Mouse (Mus musculus): Measurements from ENCODE around the gene Cntf. TPM values are rescaled to one million over a fixed set of nuclear protein-coding genes. Genes with fewer than 3 reads are reported as not detected.

Cntf gene
- polyA plus RNA-seq (2012; rRNA removed), result 2.5 and 3.0 TPM in 2 replicates

DNA sequence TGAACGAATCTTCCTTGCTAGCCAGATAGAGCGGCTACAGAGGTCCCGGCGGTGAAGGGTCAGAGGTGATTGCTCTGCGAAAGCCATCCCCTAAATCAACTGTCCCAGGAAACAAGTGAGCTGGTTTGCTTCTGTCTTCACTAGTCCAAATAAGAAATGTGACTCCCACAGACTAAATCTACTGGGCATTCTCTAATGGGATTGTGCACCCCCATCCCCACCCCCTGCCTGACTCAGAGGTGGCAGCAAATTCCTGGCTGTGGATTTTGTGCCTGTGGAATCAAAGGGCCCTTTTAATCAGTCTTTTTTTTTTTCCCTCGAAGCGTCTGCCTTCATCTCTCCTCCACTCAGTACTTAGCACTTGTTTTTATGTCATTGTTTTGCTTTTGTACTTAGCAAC lies at the start of gene Cntf:
Cntf (minus strand) TSS at position 325 of the 400 bp plus-strand sequence.
- DNase-seq, result no peak
- no peak within 1 kb of the TSS for H3K27ac ChIP-seq (ENCODE audit: control insufficient read depth, insufficient read depth, low read length)
- TF ChIP-seq CTCF (IDR thresholded peaks at IDR 0.05; ENCODE audit: borderline replicate concordance, control insufficient read depth, extremely low read depth, insufficient read depth, low read length, poor library complexity) (no peak), POLR2A (IDR thresholded peaks at IDR 0.05; ENCODE audit: control insufficient read depth, extremely low read depth, insufficient read depth, low read length, poor library complexity) (no peak)
- peaks cover 45% of the 10 kb centered on the region for H3K36me3 ChIP-seq (ENCODE audit: control insufficient read depth, insufficient read depth, low read length)
- WGBS, result 95% methylated on average over 7 of the region's 7 CpGs
- H3K27me3 ChIP-seq (ENCODE audit: control insufficient read depth, insufficient read depth, low read length), result no peaks in the 10 kb centered on the region
- no peak within 1 kb of the TSS for H3K4me3 ChIP-seq (ENCODE audit: control insufficient read depth, insufficient read depth, low read length)
- no peaks in the 10 kb centered on the region for H3K4me1 ChIP-seq (replicated peaks; ENCODE audit: control insufficient read depth, insufficient read depth, low read length)

DNA sequence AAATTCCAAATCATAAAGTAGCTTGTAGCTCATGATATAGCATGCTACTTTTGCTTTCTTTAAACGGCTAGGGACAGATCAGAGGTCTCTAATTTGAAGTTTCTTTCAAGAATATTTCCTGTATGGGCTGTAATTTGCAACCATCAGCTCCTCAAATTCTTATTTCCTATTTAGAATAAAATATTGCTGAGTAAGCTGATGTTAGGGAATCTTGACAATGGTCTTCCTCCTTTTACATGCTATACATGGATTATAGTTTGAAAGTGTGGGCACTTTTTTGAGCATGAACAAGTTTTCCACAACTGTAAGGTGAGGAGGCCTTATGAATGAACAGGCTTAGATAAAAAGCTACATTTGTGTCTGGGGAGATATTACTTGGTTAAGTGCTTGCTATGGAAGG lies 48.5 kb upstream of the Cntf start:
- H3K27ac ChIP-seq (ENCODE audit: control insufficient read depth, insufficient read depth, low read length), result no peak overlapping the region
- H3K27me3 ChIP-seq (ENCODE audit: control insufficient read depth, insufficient read depth, low read length), result no peaks in the 10 kb centered on the region
- TF ChIP-seq POLR2A (IDR thresholded peaks at IDR 0.05; ENCODE audit: control insufficient read depth, extremely low read depth, insufficient read depth, low read length, poor library complexity) (no peak), CTCF (IDR thresholded peaks at IDR 0.05; ENCODE audit: borderline replicate concordance, control insufficient read depth, extremely low read depth, insufficient read depth, low read length, poor library complexity) (no peak)
- no peak overlapping the region for H3K4me3 ChIP-seq (ENCODE audit: control insufficient read depth, insufficient read depth, low read length)
- 80% methylated on average over 1 of the region's 1 CpGs for WGBS
- H3K4me1 ChIP-seq (replicated peaks; ENCODE audit: control insufficient read depth, insufficient read depth, low read length), result peaks cover 2% of the 10 kb centered on the region; the same call in 1 of the 2 replicates
- DNase-seq, result no peak
- no peaks in the 10 kb centered on the region for H3K36me3 ChIP-seq (ENCODE audit: control insufficient read depth, insufficient read depth, low read length)

DNA sequence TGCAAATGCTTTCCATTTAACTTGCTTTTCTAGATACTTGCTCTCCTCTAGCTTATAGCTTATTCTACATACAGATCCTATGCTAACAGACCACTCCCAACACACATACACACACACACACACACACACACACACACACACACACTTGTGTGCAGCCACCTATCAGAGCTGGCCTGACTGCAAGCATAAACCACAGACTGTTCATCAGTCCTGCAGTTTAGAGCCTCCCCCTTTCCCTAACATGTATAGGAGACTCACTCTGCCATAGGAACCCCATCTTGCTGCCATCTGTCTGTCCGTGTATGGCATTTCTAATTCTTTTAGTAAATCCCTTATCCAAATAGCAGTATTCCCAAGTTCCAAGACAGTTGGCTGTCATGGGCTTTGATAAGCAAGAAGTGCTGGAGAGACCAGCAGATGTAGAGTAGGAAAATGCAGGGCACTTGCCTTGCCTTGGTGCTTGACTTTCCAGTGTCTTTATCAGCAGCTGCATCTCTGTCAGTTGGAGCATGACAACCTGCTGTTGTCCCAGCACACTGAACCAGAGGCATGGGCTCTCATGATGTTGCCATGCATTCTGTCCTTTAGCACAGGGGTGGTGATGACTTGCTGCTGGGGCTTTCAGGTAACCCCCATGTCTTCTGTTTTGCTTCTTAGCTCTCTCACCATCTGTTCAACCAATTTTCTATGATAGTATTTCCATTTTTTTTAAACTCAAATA lies 47.4 kb upstream of the Cntf start:
- Histone ChIP-seq H3K4me3 (ENCODE audit: control insufficient read depth, insufficient read depth, low read length) (no peak overlapping the region), H3K4me1 (replicated peaks; ENCODE audit: control insufficient read depth, insufficient read depth, low read length) (peaks cover 5% of the 10 kb centered on the region), H3K27ac (ENCODE audit: control insufficient read depth, insufficient read depth, low read length) (no peak overlapping the region), H3K36me3 (ENCODE audit: control insufficient read depth, insufficient read depth, low read length) (no peaks in the 10 kb centered on the region), H3K27me3 (ENCODE audit: control insufficient read depth, insufficient read depth, low read length) (no peaks in the 10 kb centered on the region)
- DNase-seq, result no peak
- whole genome bisulfite sequencing, result 70% methylated on average over 1 of the region's 1 CpGs
- no peak for TF ChIP-seq CTCF (IDR thresholded peaks at IDR 0.05; ENCODE audit: borderline replicate concordance, control insufficient read depth, extremely low read depth, insufficient read depth, low read length, poor library complexity)
- TF ChIP-seq POLR2A (IDR thresholded peaks at IDR 0.05; ENCODE audit: control insufficient read depth, extremely low read depth, insufficient read depth, low read length, poor library complexity), result no peak

DNA sequence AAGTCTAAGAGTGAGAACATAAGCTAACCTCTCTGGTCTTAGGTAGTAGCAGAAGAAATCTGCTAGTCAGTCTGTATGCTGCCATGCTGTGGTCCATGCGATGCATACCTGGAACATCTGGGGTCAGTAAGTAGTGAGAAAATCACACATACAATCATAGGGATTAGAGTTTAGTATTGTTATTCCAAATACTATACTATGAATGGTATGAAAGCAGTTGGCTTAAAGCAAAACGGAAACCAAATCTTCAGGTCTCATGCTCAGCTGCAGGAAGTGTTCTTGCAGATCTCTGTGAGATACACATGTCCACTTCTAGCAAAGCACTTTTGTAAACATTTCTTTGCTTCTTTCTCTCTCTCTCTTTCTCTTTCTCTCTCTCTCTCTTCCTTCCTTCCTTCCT lies 40.8 kb upstream of the Cntf start:
- Histone ChIP-seq H3K27ac (ENCODE audit: control insufficient read depth, insufficient read depth, low read length) (no peak overlapping the region; the same call in 1 of the 2 replicates), H3K27me3 (ENCODE audit: control insufficient read depth, insufficient read depth, low read length) (no peaks in the 10 kb centered on the region), H3K4me3 (ENCODE audit: control insufficient read depth, insufficient read depth, low read length) (no peak overlapping the region), H3K4me1 (replicated peaks; ENCODE audit: control insufficient read depth, insufficient read depth, low read length) (peaks cover 2% of the 10 kb centered on the region), H3K36me3 (ENCODE audit: control insufficient read depth, insufficient read depth, low read length) (no peaks in the 10 kb centered on the region)
- DNase-seq, result no peak
- WGBS, result 33% methylated on average over 2 of the region's 2 CpGs
- no peak for TF ChIP-seq CTCF (IDR thresholded peaks at IDR 0.05; ENCODE audit: borderline replicate concordance, control insufficient read depth, extremely low read depth, insufficient read depth, low read length, poor library complexity)

DNA sequence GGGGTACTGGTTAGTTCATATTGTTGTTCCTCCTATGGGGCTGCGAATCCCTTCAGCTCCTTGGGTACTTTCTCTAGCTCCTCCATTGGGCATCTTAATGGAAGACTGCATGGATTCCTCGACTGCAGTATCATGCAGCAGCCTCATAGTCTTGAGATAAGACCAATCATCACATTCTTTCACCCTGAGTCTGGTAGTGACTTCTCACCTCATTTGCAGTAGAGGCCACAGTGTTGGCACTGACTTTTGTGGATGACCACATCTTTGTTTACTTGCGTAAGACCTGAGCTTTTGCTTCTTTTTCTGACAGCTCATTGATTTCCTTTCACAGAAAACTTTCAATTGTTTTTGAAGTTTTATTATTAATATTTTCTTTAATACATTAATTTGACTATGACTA lies 40.3 kb upstream of the Cntf start:
- WGBS, result 93% methylated on average over 3 of the region's 3 CpGs
- peaks cover 3% of the 10 kb centered on the region for H3K4me1 ChIP-seq (replicated peaks; ENCODE audit: control insufficient read depth, insufficient read depth, low read length)
- TF ChIP-seq POLR2A (IDR thresholded peaks at IDR 0.05; ENCODE audit: control insufficient read depth, extremely low read depth, insufficient read depth, low read length, poor library complexity) (no peak), CTCF (IDR thresholded peaks at IDR 0.05; ENCODE audit: borderline replicate concordance, control insufficient read depth, extremely low read depth, insufficient read depth, low read length, poor library complexity) (no peak)
- H3K4me3 ChIP-seq (ENCODE audit: control insufficient read depth, insufficient read depth, low read length), result no peak overlapping the region
- no peak overlapping the region; the same call in 1 of the 2 replicates for H3K27ac ChIP-seq (ENCODE audit: control insufficient read depth, insufficient read depth, low read length)
- no peaks in the 10 kb centered on the region for H3K36me3 ChIP-seq (ENCODE audit: control insufficient read depth, insufficient read depth, low read length)
- no peaks in the 10 kb centered on the region for H3K27me3 ChIP-seq (ENCODE audit: control insufficient read depth, insufficient read depth, low read length)
- no peak for DNase-seq

DNA sequence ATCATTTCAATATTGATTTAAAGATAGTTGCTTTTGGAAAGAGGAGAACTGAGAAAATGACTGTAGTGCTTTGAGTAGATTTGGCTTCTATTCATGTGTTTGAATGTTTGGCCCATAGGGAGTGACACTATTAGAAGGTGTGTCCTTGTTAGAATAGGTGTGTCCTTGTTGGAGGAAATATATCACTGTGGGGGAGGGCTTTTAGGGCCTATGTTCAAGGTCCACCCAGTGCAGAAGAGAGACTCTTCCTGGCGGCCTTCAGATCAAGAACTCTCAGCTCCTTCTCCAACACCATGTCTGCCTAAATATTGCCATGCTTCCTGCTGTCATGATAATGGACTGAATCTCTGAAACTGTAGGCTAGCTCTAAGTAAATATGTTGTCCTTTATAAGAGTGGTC lies 38.8 kb upstream of the Cntf start:
- peaks cover 5% of the 10 kb centered on the region for H3K4me1 ChIP-seq (replicated peaks; ENCODE audit: control insufficient read depth, insufficient read depth, low read length)
- TF ChIP-seq POLR2A (IDR thresholded peaks at IDR 0.05; ENCODE audit: control insufficient read depth, extremely low read depth, insufficient read depth, low read length, poor library complexity) (no peak), CTCF (IDR thresholded peaks at IDR 0.05; ENCODE audit: borderline replicate concordance, control insufficient read depth, extremely low read depth, insufficient read depth, low read length, poor library complexity) (no peak)
- no peak overlapping the region for H3K4me3 ChIP-seq (ENCODE audit: control insufficient read depth, insufficient read depth, low read length)
- WGBS, result 88% methylated on average over 1 of the region's 1 CpGs
- no peak overlapping the region for H3K27ac ChIP-seq (ENCODE audit: control insufficient read depth, insufficient read depth, low read length)
- no peaks in the 10 kb centered on the region for H3K27me3 ChIP-seq (ENCODE audit: control insufficient read depth, insufficient read depth, low read length)
- no peaks in the 10 kb centered on the region for H3K36me3 ChIP-seq (ENCODE audit: control insufficient read depth, insufficient read depth, low read length)
- DNase-seq, result no peak

DNA sequence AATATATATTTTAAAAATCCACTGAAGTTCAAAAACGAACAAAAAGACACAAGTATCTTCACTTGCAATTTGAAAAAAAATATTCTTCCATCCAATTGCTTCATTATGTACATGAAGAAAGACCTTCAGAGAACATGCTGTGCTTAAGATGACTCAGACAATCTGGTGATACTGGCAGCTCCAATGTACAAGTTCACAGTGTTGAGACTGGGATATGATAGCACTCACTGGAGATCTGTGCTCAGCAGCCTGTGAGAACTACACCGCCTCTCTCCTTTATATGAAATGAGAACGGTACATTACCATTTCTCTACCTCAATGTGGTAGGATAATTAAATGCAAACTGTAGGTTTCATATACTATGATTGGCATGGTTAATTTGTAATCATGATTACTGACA lies 37.4 kb upstream of the Cntf start:
- DNase-seq, result no peak
- Histone ChIP-seq H3K4me3 (ENCODE audit: control insufficient read depth, insufficient read depth, low read length) (no peak overlapping the region), H3K4me1 (replicated peaks; ENCODE audit: control insufficient read depth, insufficient read depth, low read length) (peaks cover 2% of the 10 kb centered on the region), H3K27ac (ENCODE audit: control insufficient read depth, insufficient read depth, low read length) (no peak overlapping the region), H3K27me3 (ENCODE audit: control insufficient read depth, insufficient read depth, low read length) (no peaks in the 10 kb centered on the region), H3K36me3 (ENCODE audit: control insufficient read depth, insufficient read depth, low read length) (no peaks in the 10 kb centered on the region)
- 95% methylated on average over 3 of the region's 3 CpGs for WGBS
- no peak for TF ChIP-seq CTCF (IDR thresholded peaks at IDR 0.05; ENCODE audit: borderline replicate concordance, control insufficient read depth, extremely low read depth, insufficient read depth, low read length, poor library complexity)
- TF ChIP-seq POLR2A (IDR thresholded peaks at IDR 0.05; ENCODE audit: control insufficient read depth, extremely low read depth, insufficient read depth, low read length, poor library complexity), result no peak

Measured in thymus, adult 2 months (tissue).